Comparison of ENCODE assay signal across 15 mouse cellular contexts in genomic region chr5:118555305-118555704, GRCm38 (mm10). TPM values are rescaled to one million over a fixed set of nuclear protein-coding genes. Genes with fewer than 3 reads are reported as not detected.
A peak's percentile ranks its signal among the peaks of the same experiment; 100 is the strongest.
DNase-seq lines count a peak whose midpoint lies in the region; ATAC-seq and TF ChIP-seq lines count a peak whose summit lies in the region.
"Had no signal": no experiment of that assay in that cellular context is flagged by ENCODE, and none has a peak within 500 bp of the region (broad histone marks: within the 10 kb centered on the region; RNA-seq: fewer than 3 reads in every experiment).

No protein-coding gene starts in this region.

- H3K9me3 ChIP-seq in forebrain, postnatal 0 days (ENCODE audit: low read length): no peaks in the 10 kb centered on the region
- H3K9me3 ChIP-seq in forebrain, embryonic 12.5 days: 0 out of 2 replicates have a peak, but pooled peaks cover 4% of the 10 kb centered on the region
- no peaks in the 10 kb centered on the region for H3K9me3 ChIP-seq in liver, embryonic 14.5 days (ENCODE audit: control insufficient read depth, low read length)
- 0 out of 2 replicates have a peak, but pooled peaks cover 2% of the 10 kb centered on the region for H3K9me3 ChIP-seq in liver, embryonic 11.5 days (ENCODE audit: control insufficient read depth, low read length)
- H3K9me3 ChIP-seq in ES-Bruce4 (replicated peaks; ENCODE audit: control insufficient read depth, insufficient read depth, low read length, poor library complexity, severe bottlenecking): no peaks in the 10 kb centered on the region
- H3K9me3 ChIP-seq: hindbrain, embryonic 12.5 days; liver, embryonic 15.5 days had no signal

- no peak overlapping the region for H3K4me2 ChIP-seq in forebrain, postnatal 0 days (ENCODE audit: low read depth)
- H3K4me2 ChIP-seq in forebrain, embryonic 12.5 days: no peak overlapping the region
- H3K4me2 ChIP-seq in liver, embryonic 14.5 days (ENCODE audit: low read depth): no peak overlapping the region
- H3K4me2 ChIP-seq in liver, embryonic 11.5 days: no peak overlapping the region
- H3K4me2 ChIP-seq: hindbrain, embryonic 12.5 days had no signal

- H3K27me3 ChIP-seq in forebrain, postnatal 0 days (ENCODE audit: insufficient read depth, low read length): no peaks in the 10 kb centered on the region
- peaks cover 12% of the 10 kb centered on the region; the same call in 1 of the 2 replicates for H3K27me3 ChIP-seq in forebrain, embryonic 12.5 days
- H3K27me3 ChIP-seq in liver, embryonic 14.5 days (ENCODE audit: control insufficient read depth, insufficient read depth, low read length): peaks cover 4% of the 10 kb centered on the region
- 0 out of 2 replicates have a peak, but pooled peaks cover 2% of the 10 kb centered on the region for H3K27me3 ChIP-seq in liver, embryonic 11.5 days (replicated peaks; ENCODE audit: control insufficient read depth, insufficient read depth, low read length)
- no peaks in the 10 kb centered on the region for H3K27me3 ChIP-seq in ES-Bruce4 (ENCODE audit: control insufficient read depth, insufficient read depth, low read length, poor library complexity, severe bottlenecking)
- H3K27me3 ChIP-seq: Patski had no signal

- no peaks in the 10 kb centered on the region for H3K36me3 ChIP-seq in forebrain, postnatal 0 days (ENCODE audit: insufficient read depth)
- H3K36me3 ChIP-seq in forebrain, embryonic 12.5 days (replicated peaks): no peaks in the 10 kb centered on the region
- no peaks in the 10 kb centered on the region for H3K36me3 ChIP-seq in liver, embryonic 14.5 days (replicated peaks; ENCODE audit: control insufficient read depth, insufficient read depth, low read depth)
- H3K36me3 ChIP-seq in liver, embryonic 11.5 days (ENCODE audit: control insufficient read depth, insufficient read depth, low read length): no peaks in the 10 kb centered on the region
- no peaks in the 10 kb centered on the region for H3K36me3 ChIP-seq in ES-Bruce4 (ENCODE audit: control insufficient read depth, insufficient read depth, low read length, poor library complexity, severe bottlenecking)
- H3K36me3 ChIP-seq: embryonic facial prominence, embryonic 10.5 days; hindbrain, embryonic 12.5 days; liver, embryonic 15.5 days had no signal

- no peak for TF ChIP-seq EP300 in liver, embryonic 14.5 days (IDR thresholded peaks at IDR 0.05; ENCODE audit: low read depth)
- no peak for TF ChIP-seq EP300 in ES-Bruce4 (IDR thresholded peaks at IDR 0.05; ENCODE audit: insufficient read depth, low read depth, low read length)

- ATAC-seq in forebrain, postnatal 0 days: no peak
- no peak for ATAC-seq in forebrain, embryonic 12.5 days (ENCODE audit: low FRiP score)
- no peak for ATAC-seq in liver, embryonic 14.5 days (ENCODE audit: insufficient read depth)
- no peak for ATAC-seq in liver, embryonic 11.5 days (replicated peaks; ENCODE audit: low FRiP score)
- ATAC-seq: Patski had no signal

- H3K4me3 ChIP-seq in forebrain, postnatal 0 days (ENCODE audit: low read depth, low read length): no peak overlapping the region
- H3K4me3 ChIP-seq in forebrain, embryonic 12.5 days (replicated peaks): no peak overlapping the region
- H3K4me3 ChIP-seq in liver, embryonic 14.5 days (ENCODE audit: insufficient read depth in 1 of 2, low read depth in 2 of 2, low read length in 2 of 2): no peak overlapping the region
- no peak overlapping the region for H3K4me3 ChIP-seq in liver, embryonic 11.5 days (ENCODE audit: low read depth, low read length)
- H3K4me3 ChIP-seq in ES-Bruce4 (ENCODE audit: low read depth, low read length): no peak overlapping the region
- H3K4me3 ChIP-seq: embryonic facial prominence, embryonic 10.5 days; hindbrain, embryonic 12.5 days had no signal

- peaks cover 4% of the 10 kb centered on the region; the same call in 1 of the 2 replicates for H3K4me1 ChIP-seq in forebrain, postnatal 0 days (ENCODE audit: insufficient read depth)
- H3K4me1 ChIP-seq in forebrain, embryonic 12.5 days: peaks cover 3% of the 10 kb centered on the region; the same call in 1 of the 2 replicates
- H3K4me1 ChIP-seq in liver, embryonic 14.5 days (replicated peaks; ENCODE audit: control insufficient read depth in 2 of 2, insufficient read depth in 2 of 2, low read length in 1 of 2): peaks cover 13 to 22% of the 10 kb centered on the region in 2 experiments
- peaks cover 15% of the 10 kb centered on the region for H3K4me1 ChIP-seq in liver, embryonic 11.5 days (replicated peaks; ENCODE audit: control insufficient read depth, insufficient read depth, low read length)
- peaks cover 2% of the 10 kb centered on the region for H3K4me1 ChIP-seq in ES-Bruce4 (ENCODE audit: control insufficient read depth, insufficient read depth, low read length)

- peak; percentile 11; the same call in 1 of the 2 replicates for TF ChIP-seq CTCF in forebrain, postnatal 0 days (IDR thresholded peaks at IDR 0.05; ENCODE audit: low read depth)
- TF ChIP-seq CTCF in liver, embryonic 14.5 days (IDR thresholded peaks at IDR 0.05; ENCODE audit: low read depth): peak; percentile 64
- peak; percentile 51 for TF ChIP-seq CTCF in ES-Bruce4 (IDR thresholded peaks at IDR 0.05; ENCODE audit: low read depth, low read length)

- no peak for DNase-seq in forebrain, postnatal 0 days
- DNase-seq in liver, embryonic 14.5 days (ENCODE audit: low read depth in 3 of 3, low spot score in 3 of 3): no peak
- DNase-seq in liver, embryonic 11.5 days (ENCODE audit: low spot score): no peak
- DNase-seq in naive thymus-derived CD4-positive, alpha-beta T cell, adult 2 months (ENCODE audit: low read depth): peak; percentile 40
- no peak for DNase-seq in frontal cortex, postnatal 25 days (ENCODE audit: low spot score in 2 of 2)
- no peak for DNase-seq in right cerebral cortex, postnatal 4 days
- DNase-seq: adrenal gland, postnatal 10 days; cerebellum, postnatal 25 days; thymus, postnatal 14 days had no signal

- no peak for TF ChIP-seq POLR2A in ES-Bruce4 (IDR thresholded peaks at IDR 0.05; ENCODE audit: insufficient read depth, low read length)

- WGBS in forebrain, postnatal 0 days: 92% methylated on average over 4 of the region's 4 CpGs
- WGBS in forebrain, embryonic 12.5 days: 96% methylated on average over 4 of the region's 4 CpGs
- 83% methylated on average over 4 of the region's 4 CpGs for WGBS in liver, embryonic 14.5 days (ENCODE audit: insufficient replicate concordance)
- WGBS in liver, embryonic 11.5 days: 95% methylated on average over 4 of the region's 4 CpGs

- H3K9ac ChIP-seq in forebrain, postnatal 0 days: no peak overlapping the region
- no peak overlapping the region for H3K9ac ChIP-seq in forebrain, embryonic 12.5 days
- no peak overlapping the region for H3K9ac ChIP-seq in liver, embryonic 14.5 days (replicated peaks)
- no peak overlapping the region for H3K9ac ChIP-seq in liver, embryonic 11.5 days (ENCODE audit: low read depth, low read length)
- H3K9ac ChIP-seq in ES-Bruce4 (ENCODE audit: low read depth, poor library complexity, severe bottlenecking): no peak overlapping the region
- H3K9ac ChIP-seq: hindbrain, embryonic 12.5 days had no signal

- H3K27ac ChIP-seq in forebrain, postnatal 0 days (ENCODE audit: low read depth, low read length): no peak overlapping the region
- H3K27ac ChIP-seq in forebrain, embryonic 12.5 days: no peak overlapping the region
- H3K27ac ChIP-seq in liver, embryonic 14.5 days: no peak overlapping the region
- no peak overlapping the region for H3K27ac ChIP-seq in liver, embryonic 11.5 days (ENCODE audit: low read depth, low read length)
- no peak overlapping the region for H3K27ac ChIP-seq in ES-Bruce4 (ENCODE audit: insufficient read depth, low read length)
- H3K27ac ChIP-seq: embryonic facial prominence, embryonic 10.5 days; hindbrain, embryonic 12.5 days; liver, embryonic 15.5 days had no signal

RNA-seq across cellular contexts. Expression of gene Med13l, which starts 5.2 kb away (rescaled TPM):
- 27.9 and 31.0 TPM in 2 replicates for total RNA-seq in forebrain, postnatal 0 days (2014; rRNA removed)
- polyA plus RNA-seq in forebrain, postnatal 0 days (2015; fragmentation: Nextera tagmentation; extraction: Ambion mirVana): 9.1 and 12.5 TPM in 2 replicates
- 17.7 and 19.1 TPM in 2 replicates for polyA plus RNA-seq in forebrain, embryonic 12.5 days (2016; fragmentation: Nextera tagmentation; extraction: Ambion mirVana)
- 6.4 and 7.1 TPM in 2 replicates for polyA plus RNA-seq in liver, embryonic 14.5 days (2012; rRNA removed)
- 9.9 and 10.7 TPM in 2 replicates for polyA plus RNA-seq in liver, embryonic 14.5 days (2014; fragmentation: Nextera tagmentation; extraction: Ambion mirVana)
- 11.3 and 13.7 TPM in 2 replicates for polyA plus RNA-seq in liver, embryonic 11.5 days (2014; fragmentation: Nextera tagmentation; extraction: Ambion mirVana)
- 43.9 and 46.0 TPM in 2 replicates for polyA plus RNA-seq in ES-Bruce4 (2011; ENCODE audit: insufficient read depth, insufficient read length, low read depth, missing spikeins)

Comparison
In these comparisons a context has a peak if more than half of its experiments do, and no peak if none do; other contexts are left out.
1. CTCF ChIP-seq: peak in every context shown above with its lines; median percentile 64 in liver, embryonic 14.5 days; 51 in ES-Bruce4; 11 in forebrain, postnatal 0 days.